Mouse (Mus musculus) lung, adult 18-20 months (tissue): ENCODE measurements at regions not wholly inside any gene's neighbourhood (a gene's known extent, or its start where the extent isn't known, plus 50 kb on each side); places are given as distances from the start of the nearest gene placed in this dataset.

Experiments used
- DNase-seq, 2 experiments: peaks; one replicate each; pipeline ENCODE4 v3.0.0; 2022; ENCODE audit warnings: mixed read lengths in 2 of 2

DNA sequence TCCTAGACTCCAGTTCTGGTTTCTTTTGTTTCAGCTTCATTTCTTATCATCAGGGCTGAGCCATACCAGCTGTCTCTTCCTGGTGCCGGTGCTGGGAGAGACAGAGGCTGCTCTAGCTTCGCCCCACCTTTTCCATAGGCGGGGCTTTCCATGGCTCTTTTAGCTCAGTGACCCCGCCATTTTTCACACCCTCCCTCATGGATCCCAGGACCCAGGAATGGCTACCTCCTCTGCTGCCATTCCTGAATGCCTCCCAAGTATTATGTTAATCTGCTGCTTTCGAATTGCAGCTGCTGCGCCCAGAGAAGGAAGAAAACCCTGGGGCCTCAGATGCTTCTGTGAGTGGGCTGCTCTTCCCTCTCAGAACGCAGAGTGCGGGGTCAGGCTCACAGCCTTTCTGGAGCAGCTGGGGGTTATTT is 214.9 kb downstream of the Pik3r1 start:
- DNase-seq: no peak

GRCm38 (mm10) chr13:101552451-101552850 is 215.6 kb downstream of the Pik3r1 start:
- no peak for DNase-seq

DNA sequence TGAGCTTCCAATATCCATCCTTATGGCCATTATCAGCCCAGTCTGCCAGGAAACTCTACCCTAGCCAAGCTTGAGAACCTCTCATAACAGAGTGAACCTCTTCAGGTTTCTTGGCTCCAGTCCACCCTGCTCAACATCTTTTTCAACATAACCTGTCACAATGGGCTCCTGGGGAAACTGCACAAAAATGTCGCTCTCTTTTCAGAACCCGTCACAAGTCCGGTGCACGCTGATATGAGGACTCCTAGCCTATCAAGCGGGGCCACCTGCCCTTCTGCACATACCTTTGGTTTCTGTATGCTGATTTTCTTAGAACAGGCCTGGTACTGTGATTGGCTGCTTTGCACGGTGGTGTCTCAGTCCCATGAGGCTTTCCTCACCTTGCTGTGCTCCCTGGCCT is 216.9 kb downstream of the Pik3r1 start:
- peak in 1 of 2 experiments; percentile 15 for DNase-seq

- DNase-seq: no peak
These were observed 217.5 kb downstream of the Pik3r1 start for GRCm38 (mm10) chr13:101550526-101550925.

DNA sequence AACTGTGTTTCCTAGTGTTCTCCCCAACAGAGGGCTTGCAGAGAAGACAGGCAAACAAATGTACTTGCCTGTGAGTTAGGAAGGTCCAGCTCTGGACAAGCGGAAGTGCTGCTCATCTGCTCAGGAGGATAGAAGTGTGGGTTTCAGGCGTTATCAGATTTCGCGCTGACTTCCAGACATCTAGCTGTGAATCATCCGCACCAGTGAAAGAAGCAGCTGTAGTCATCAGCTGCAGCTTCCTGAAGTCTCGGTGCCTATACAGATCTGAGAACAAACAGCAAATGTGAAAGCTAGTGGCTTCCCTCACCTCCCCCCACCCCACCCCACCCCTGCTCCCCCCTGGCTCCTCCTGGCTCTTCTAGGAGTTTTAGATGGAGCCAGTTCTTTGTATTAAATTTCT is 220.1 kb downstream of the Pik3r1 start:
- DNase-seq: no peak

DNA sequence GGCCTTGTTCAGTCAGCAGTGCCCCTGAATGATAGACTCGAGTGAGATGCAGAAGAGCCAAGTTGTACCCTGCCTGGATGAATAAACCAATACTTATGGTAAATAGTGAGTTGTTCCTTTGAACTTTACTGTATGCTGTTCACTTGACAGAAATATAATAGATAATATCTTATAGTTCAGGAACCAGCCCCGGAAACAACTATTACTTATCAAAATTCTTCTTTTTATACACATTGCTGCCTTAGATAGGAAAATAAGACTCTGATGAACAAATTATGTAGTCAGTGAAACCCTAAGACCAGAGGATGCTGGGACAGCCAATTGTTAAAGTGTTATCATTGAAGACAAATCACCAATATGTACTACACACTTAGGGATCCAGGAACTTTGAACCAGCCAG is 220.7 kb downstream of the Pik3r1 start:
- DNase-seq: no peak

GRCm38 (mm10) chr13:101545344-101546181 is 222.5 kb downstream of the Pik3r1 start:
- DNase-seq: no peak

- peak; percentile 63 for DNase-seq
These were observed 227.4 kb downstream of the Pik3r1 start for GRCm38 (mm10) chr13:101540391-101541191.

- no peak for DNase-seq
These were observed 229.9 kb downstream of the Pik3r1 start for GRCm38 (mm10) chr13:101538110-101538509.

- no peak for DNase-seq
These were observed 232.0 kb downstream of the Pik3r1 start for GRCm38 (mm10) chr13:101536019-101536418.

DNA sequence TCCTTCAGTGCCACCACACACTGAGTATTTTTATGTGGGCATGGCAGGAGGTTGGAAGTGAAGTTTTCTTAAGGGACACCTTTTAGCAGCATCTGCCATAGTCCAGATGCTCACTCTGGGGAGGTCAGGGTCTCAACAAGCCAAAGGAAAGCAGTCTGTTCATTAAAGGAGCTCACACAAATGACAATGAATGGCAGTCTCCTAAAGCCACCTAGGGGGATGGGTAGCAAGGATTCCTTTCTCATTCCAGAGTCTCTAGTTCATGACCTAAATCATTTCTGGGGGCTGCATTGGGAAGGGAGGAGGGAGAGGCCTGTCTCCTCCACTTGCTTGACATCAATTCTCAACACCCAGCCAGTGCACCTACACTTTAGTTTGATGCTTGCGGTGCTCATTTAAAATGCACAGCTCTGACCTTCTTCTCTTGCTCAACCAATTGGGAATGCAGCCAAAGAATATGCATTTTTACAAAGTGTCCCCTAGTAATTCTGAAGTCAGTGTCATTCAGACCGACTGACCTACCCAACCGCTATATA is 232.6 kb downstream of the Pik3r1 start:
- no peak for DNase-seq

- no peak for DNase-seq
These were observed 233.5 kb downstream of the Pik3r1 start for GRCm38 (mm10) chr13:101534490-101534889.

- no peak for DNase-seq
These were observed 235.1 kb downstream of the Pik3r1 start for GRCm38 (mm10) chr13:101532913-101533312.

GRCm38 (mm10) chr13:101527691-101528090 is 240.3 kb downstream of the Pik3r1 start:
- no peak for DNase-seq

- DNase-seq: no peak
These were observed 243.2 kb downstream of the Pik3r1 start for GRCm38 (mm10) chr13:101524781-101525180.

DNA sequence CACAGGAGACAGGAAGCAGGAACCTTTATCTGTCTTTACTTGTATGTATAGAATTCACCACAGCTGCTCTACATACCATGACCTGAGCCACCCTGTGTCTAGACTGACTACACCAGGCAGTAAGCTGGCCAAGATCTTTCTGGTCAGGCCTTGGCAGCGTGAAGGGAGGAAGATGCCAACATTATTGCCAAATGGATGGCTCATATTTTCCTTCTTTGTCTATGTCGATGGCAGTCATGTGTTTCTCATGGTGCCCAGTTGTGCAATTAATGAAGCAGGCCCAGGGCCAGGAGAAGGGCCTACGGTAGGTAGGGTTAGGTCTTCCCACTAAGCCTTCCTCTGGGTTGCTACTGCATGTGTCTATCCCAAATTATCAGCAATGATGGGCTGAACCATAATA is 243.8 kb downstream of the Pik3r1 start:
- DNase-seq: peak; percentile 27 to 28

GRCm38 (mm10) chr13:101523492-101523891 is 244.5 kb downstream of the Pik3r1 start:
- no peak for DNase-seq

DNA sequence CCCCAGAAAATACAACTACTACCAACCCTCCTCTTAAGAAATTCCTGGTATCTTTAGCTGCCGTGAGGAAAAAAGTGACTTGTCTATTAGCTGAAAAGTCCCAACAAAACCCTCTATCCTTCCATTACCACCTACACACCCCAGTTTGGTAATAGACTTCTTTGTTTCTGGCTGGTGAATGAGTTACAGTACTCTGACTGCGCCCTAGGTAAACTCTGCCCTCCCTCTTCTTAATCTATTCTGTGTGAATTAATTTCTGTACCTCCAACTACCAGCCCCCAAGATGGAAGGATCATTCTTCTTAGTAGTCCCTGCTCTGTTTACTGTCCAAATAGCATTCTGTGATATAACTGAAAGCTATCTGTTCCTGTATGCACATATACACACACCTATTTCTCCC is 245.4 kb downstream of the Pik3r1 start:
- DNase-seq: no peak

DNA sequence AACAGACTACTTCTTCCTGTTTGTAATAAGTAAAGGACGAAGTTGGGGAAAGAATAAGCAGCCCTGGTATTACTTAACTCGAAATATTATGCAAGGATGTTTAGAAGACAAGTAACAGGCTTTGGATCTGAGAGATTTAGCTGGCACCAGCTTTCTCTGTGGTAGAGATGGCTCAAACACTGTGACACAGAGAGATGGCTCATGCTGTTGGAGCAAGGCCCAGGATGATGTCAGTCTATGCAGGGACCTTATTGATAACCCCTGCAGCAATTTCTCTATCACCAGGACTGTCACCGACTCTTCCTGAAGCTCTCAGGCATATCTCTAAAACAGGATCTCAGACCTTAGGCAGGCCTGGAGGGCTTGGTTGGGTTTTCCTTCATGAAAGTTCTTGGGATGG is 254.7 kb downstream of the Pik3r1 start:
- DNase-seq: peak; percentile 18 to 36

DNA sequence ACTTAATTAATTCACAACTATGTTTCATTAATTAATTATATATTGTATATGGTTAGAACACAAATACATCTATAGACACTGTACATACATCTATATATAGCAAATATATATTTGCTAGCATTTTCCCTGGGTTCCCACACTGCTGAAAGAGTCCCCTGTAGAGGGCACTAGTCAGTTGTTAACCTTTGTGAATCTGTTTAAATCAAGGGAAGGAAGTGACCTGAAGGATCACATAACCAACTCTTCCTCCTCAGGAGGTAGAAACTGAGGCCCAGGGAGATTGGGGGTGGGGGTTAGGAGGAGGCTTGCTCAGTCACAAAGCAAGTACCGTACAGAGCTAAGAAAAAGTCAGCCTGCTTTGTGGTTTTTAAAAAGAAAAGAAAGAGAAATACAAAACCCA is 258.1 kb downstream of the Pik3r1 start:
- peak in 1 of 2 experiments; percentile 33 for DNase-seq

DNA sequence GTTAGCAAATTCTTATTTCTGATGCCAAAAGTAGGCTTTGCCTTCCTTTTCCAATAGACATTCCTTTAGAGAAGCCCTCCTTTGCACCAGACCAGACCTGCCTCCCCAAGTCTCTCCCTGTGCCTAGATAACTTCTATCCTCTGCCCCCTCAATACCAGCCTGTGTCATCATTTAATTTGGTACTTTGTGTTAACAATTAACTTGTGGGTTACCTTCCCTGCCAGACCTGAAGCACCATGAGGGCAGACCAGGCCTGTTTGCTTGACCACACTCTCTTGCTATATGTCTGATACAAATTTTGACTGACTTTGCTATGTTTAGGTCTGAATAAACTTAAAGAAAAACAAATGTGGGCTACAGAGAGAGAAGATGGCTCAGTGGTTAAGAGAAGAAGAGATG is 259.7 kb downstream of the Pik3r1 start:
- DNase-seq: no peak

GRCm38 (mm10) chr13:101506696-101507095 is 261.3 kb downstream of the Pik3r1 start:
- DNase-seq: no peak

GRCm38 (mm10) chr13:101505054-101505453 is 263.0 kb downstream of the Pik3r1 start:
- no peak for DNase-seq

- DNase-seq: peak in 1 of 2 experiments; percentile 16
These were observed 263.8 kb downstream of the Pik3r1 start for GRCm38 (mm10) chr13:101504241-101504640.
